Mouse (Mus musculus) kidney, adult 2 months (tissue): ENCODE results near the gene Olfr1257.

Source experiments
- CTCF ChIP-seq: fragments of 200-500 bp; conservative IDR thresholded peaks from 2 replicates; pipeline ENCODE4 v1.5.1; 2011; ENCODE audit warnings: low read depth, mild to moderate bottlenecking, control low read depth, low read length, moderate library complexity, mixed read lengths; ENCODE audit not compliant: insufficient read depth, insufficient read length
- POLR2A ChIP-seq: fragments of 200-500 bp; IDR thresholded peaks from one replicate; pipeline ENCODE4 v1.6.1; 2011; ENCODE audit warnings: low read depth, low read length, control low read depth

- TF ChIP-seq POLR2A (no peak), CTCF (no peak)
Measured at GRCm38 (mm10) chr2:89878137-89878536, at the start of gene Olfr1257.
